Mouse (Mus musculus) limb, embryonic 11.5 days (tissue): ENCODE data around the gene Tgfbr3l. TPM values are rescaled to one million over a fixed set of nuclear protein-coding genes. Genes with fewer than 3 reads are reported as not detected.
A peak's percentile ranks its signal among the peaks of the same experiment; 100 is the strongest.
"Not testable (repeated sequence)": the region's sequence is repeated elsewhere in the genome, so short reads cannot be mapped to it uniquely, and the experiment has no call there.

Source experiments
- ATAC-seq: fragments of 200-750 bp; cut with Nextera tagmentation; 2 replicates; pipeline ENCODE4 v1.8.0; 2017; ENCODE audit warnings: low read depth; ENCODE audit not compliant: insufficient number of reproducible peaks, low FRiP score, low TSS enrichment
- DNase-seq: peaks from one replicate; pipeline ENCODE4 v3.0.0-alpha.2; 2015; ENCODE audit warnings: low spot score
- H3K27ac ChIP-seq: fragments of 300-500 bp; sonication (generic); replicated peaks from 2 replicates; pipeline ENCODE4 v1.5.1; 2014; ENCODE audit warnings: low read depth, mild to moderate bottlenecking, low read length
- H3K27me3 ChIP-seq: fragments of 300-500 bp; sonication (generic); 2 replicates; pipeline ENCODE4 v1.6.1; 2014; ENCODE audit warnings: mild to moderate bottlenecking, low read length, mixed read lengths; ENCODE audit not compliant: control insufficient read depth, insufficient read depth
- H3K36me3 ChIP-seq: fragments of 300-500 bp; sonication (generic); 2 replicates; pipeline ENCODE4 v1.6.1; 2014; ENCODE audit warnings: mild to moderate bottlenecking, low read length, moderate library complexity, mixed read lengths; ENCODE audit not compliant: control insufficient read depth, insufficient read depth
- H3K4me1 ChIP-seq: fragments of 300-500 bp; sonication (generic); 2 replicates; pipeline ENCODE4 v1.6.1; 2014; ENCODE audit warnings: low read length, mixed read lengths; ENCODE audit not compliant: control insufficient read depth, insufficient read depth
- H3K4me2 ChIP-seq: fragments of 300-500 bp; sonication (generic); 2 replicates; pipeline ENCODE4 v1.6.1; 2014; ENCODE audit warnings: low read depth, mild to moderate bottlenecking, moderate library complexity; ENCODE audit not compliant: severe bottlenecking
- H3K4me3 ChIP-seq: fragments of 300-500 bp; sonication (generic); 2 replicates; pipeline ENCODE4 v1.5.1; 2014; ENCODE audit warnings: low read depth, low read length
- H3K9ac ChIP-seq: fragments of 300-500 bp; sonication (generic); 2 replicates; pipeline ENCODE4 v1.6.1; 2014; ENCODE audit warnings: mild to moderate bottlenecking, low read length
- H3K9me3 ChIP-seq: fragments of 300-500 bp; sonication (generic); 2 replicates; pipeline ENCODE4 v1.6.1; 2016; ENCODE audit warnings: low read length; ENCODE audit not compliant: control insufficient read depth
- WGBS: fragments of 180-500 bp; shearing (Covaris S2); extraction: QIAGEN DNeasy Blood & Tissue Kit; methylation state at CpG from one replicate; pipeline ENCODE4 v1.1.7; 2014; 5-methylcytosine and 5-hydroxymethylcytosine counted together
- polyA plus RNA-seq: library from polyadenylated mRNA; unstranded; fragments of >200 nt; fragmentation: Nextera tagmentation; extraction: Ambion mirVana; gene quantifications from 2 replicates; pipeline ENCODE4 v1.2.1, GENCODE M21; 2014

Tgfbr3l gene
- polyA plus RNA-seq, 1 experiment from 2014 or later, result 3.0 TPM

DNA sequence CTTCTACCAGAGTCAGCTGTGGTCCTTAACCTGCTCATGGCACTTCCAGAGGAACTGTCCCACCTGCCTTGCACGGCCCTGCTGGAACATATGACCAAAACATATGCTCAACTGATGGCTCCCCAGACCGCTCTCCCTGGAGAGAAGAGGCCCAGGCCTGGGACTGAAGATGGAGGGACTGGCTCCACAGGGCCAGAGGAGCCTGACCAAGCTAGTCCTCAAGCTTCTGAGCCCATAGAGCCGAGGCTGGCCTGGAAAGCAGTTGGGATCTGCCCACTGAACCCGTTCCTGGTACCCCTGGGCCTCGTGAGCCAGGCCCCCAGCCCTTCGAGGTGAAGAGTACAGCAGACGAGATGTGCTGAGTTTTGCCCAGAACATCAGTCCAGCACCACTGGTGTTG, 7.5 kb downstream of the Tgfbr3l start:
- WGBS, result 89% methylated on average over 7 of the region's 7 CpGs
- not testable (repeated sequence) for H3K9ac ChIP-seq, ATAC-seq, H3K4me3 ChIP-seq, H3K9me3 ChIP-seq, H3K27ac ChIP-seq, H3K4me2 ChIP-seq, H3K27me3 ChIP-seq, DNase-seq, H3K36me3 ChIP-seq
- H3K4me1 ChIP-seq, result peaks cover 18% of the 10 kb centered on the region; the same call in 1 of the 2 replicates

DNA sequence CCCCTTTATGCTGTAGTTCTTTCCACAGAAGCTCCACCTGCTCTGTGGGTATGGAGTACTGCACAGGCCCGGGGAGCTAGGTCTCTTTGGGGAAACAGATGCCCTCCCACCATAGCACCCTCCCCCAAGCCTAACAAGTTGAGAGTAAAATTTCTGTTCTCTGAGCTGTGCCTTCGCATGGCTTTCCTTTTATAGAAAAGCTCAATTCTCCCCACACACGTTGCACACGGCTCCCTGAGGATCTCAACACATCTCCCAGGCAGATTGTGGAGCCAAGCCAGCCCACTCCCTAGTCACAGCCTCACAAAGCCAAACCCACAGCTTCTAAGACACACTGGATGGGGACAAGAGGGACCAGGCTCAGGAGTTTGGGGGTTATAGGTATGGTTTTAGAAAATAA, 8.9 kb downstream of the Tgfbr3l start:
- no peak overlapping the region for H3K4me3 ChIP-seq
- no peaks in the 10 kb centered on the region; the same call in 1 of the 2 replicates for H3K9me3 ChIP-seq
- WGBS, result 73% methylated on average over 4 of the region's 4 CpGs
- ATAC-seq (no peak), DNase-seq (no peak)
- peaks cover 7% of the 10 kb centered on the region for H3K36me3 ChIP-seq
- H3K27me3 ChIP-seq, result no peaks in the 10 kb centered on the region
- no peak overlapping the region; the same call in 1 of the 2 replicates for H3K4me2 ChIP-seq
- H3K4me1 ChIP-seq, result peaks cover 18% of the 10 kb centered on the region; the same call in 1 of the 2 replicates
- H3K27ac ChIP-seq, result no peak overlapping the region
- no peak overlapping the region; the same call in 1 of the 2 replicates for H3K9ac ChIP-seq

DNA sequence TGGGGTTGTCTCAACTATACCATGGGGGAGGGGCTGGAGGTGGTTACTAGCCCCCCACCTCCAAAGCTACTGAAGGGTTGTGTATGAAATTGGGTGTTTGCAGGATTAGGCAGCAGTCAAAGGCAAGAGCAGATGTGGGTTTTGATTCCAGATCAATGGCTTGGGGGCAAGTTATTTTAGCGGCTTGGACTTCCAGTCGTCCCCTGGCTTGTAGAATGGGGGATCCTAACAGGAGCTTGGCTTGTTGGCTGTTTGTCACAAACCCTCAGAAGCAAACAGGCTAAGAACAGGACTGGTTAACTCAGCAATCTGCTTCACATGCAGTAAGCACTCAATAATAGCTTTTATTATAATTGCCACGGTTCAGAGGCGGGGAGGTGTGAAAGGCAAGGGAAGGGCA, 9.3 kb downstream of the Tgfbr3l start:
- H3K9me3 ChIP-seq, result no peaks in the 10 kb centered on the region; the same call in 1 of the 2 replicates
- 85% methylated on average over 4 of the region's 4 CpGs for WGBS
- ATAC-seq, result no peak

DNA sequence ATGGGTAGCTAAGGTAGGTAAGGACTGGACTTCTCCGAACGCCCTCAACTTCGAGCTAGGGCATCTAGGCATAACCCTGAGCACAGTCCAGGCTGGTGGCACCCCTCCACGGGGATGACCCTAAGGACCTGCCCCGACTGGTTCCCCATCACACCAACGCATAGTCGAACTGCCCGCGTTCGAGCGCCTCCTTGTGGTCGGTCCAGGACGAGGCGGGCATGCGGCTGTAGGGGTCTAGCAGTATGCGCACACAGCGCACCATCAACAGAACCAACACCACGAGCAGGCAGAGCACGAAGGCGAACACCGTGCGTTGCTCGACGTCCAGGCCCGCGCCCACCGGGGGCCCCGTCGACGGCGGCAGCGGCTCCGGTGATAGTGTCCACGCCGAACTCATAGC, 10.2 kb downstream of the Tgfbr3l start:
- no peaks in the 10 kb centered on the region for H3K27me3 ChIP-seq
- H3K36me3 ChIP-seq, result peaks cover 8% of the 10 kb centered on the region
- H3K9me3 ChIP-seq, result no peaks in the 10 kb centered on the region; the same call in 1 of the 2 replicates
- WGBS, result 2% methylated on average over 35 of the region's 35 CpGs
- peak overlapping the region; percentile 48 for H3K4me2 ChIP-seq
- H3K27ac ChIP-seq, result peak overlapping the region; percentile 87
- H3K4me1 ChIP-seq, result peaks cover 18% of the 10 kb centered on the region; the same call in 1 of the 2 replicates
- H3K9ac ChIP-seq, result peak overlapping the region; percentile 94
- DNase-seq, result peak; percentile 95
- peak overlapping the region; percentile 89 for H3K4me3 ChIP-seq
- peak; percentile 45 for ATAC-seq

More for the DNA sequence above, 9.3 kb downstream of the Tgfbr3l start:
- DNase-seq, result no peak
- Histone ChIP-seq H3K4me1 (peaks cover 18% of the 10 kb centered on the region; the same call in 1 of the 2 replicates), H3K9ac (no peak overlapping the region; the same call in 1 of the 2 replicates), H3K36me3 (peaks cover 7% of the 10 kb centered on the region), H3K27ac (no peak overlapping the region), H3K4me3 (no peak overlapping the region), H3K4me2 (peak overlapping the region; percentile 48), H3K27me3 (no peaks in the 10 kb centered on the region)

DNA sequence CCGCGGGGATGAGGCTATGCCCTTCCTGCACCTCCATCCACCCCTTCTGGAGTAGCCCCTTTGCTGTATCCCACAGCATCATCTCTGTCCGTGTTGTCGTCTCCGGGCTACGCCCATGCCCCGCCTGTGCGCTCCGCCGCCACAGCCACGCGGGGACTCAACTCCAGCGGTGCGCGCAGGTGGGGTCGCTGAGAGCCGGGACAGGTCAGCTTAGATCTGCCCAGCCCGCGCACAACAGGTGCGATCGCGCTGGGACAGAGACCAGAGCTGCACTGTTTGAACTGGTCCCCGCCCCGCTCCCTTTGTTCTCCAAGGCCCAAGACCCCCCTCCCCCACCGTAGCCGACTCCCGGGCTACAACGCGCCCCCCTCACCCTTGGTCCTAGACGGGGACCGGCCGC, 10.7 kb downstream of the Tgfbr3l start:
- Histone ChIP-seq H3K4me3 (peak overlapping the region; percentile 89), H3K4me2 (peak overlapping the region; percentile 48), H3K36me3 (peaks cover 8% of the 10 kb centered on the region), H3K9ac (peak overlapping the region; percentile 94), H3K27me3 (no peaks in the 10 kb centered on the region), H3K4me1 (peaks cover 18% of the 10 kb centered on the region; the same call in 1 of the 2 replicates), H3K9me3 (no peaks in the 10 kb centered on the region; the same call in 1 of the 2 replicates), H3K27ac (peak overlapping the region; percentile 87)
- peak; percentile 68 for ATAC-seq
- DNase-seq, result peak; percentile 86
- WGBS, result under 1% methylated on average over 32 of the region's 32 CpGs

DNA sequence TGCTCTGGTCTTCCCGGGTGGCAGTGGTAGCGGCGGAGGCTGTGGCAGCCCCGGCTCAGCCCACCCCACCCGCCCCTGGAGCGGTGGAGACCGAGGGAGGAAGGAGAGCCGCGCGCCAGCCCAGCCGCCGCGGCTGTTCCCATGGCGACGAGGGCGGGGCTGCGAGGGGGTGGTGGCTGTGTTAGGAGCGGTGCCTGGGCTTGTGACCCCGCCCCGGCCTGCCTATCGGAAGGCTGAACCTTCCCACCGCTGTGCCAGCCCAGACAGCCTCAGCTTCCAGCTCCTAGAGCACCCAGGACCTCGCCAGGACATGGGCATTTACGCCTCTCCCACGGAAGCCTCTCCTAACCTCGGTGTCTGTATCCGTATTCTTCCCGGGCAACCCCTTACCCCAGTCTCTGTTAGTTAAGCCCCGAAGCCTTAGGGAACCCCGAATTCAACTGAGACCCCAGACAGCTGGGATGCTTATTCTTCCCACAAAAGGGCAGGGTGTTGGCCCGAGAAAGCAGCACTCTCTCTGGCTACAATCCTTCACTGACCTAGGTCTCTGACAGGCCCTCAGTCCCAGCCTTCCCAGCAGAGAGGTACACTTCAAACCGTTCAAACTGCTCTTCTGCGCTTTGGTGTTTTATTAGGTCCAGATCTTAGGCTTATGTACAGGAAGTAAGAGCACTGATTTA, 11.3 kb downstream of the Tgfbr3l start, which contains the start of gene Ctxn1:
Gene Ctxn1, minus strand, starts transcription at position 150 of the 680 bp plus-strand sequence.
- ATAC-seq, result peak; percentile 91
- H3K4me3 ChIP-seq, result peak within 1 kb of the TSS; percentile 89
- DNase-seq, result peak; percentile 98
- H3K4me2 ChIP-seq, result peak within 1 kb of the TSS; percentile 48
- peaks cover 8% of the 10 kb centered on the region for H3K36me3 ChIP-seq
- H3K9ac ChIP-seq, result peak within 1 kb of the TSS; percentile 94
- H3K27me3 ChIP-seq, result no peaks in the 10 kb centered on the region
- H3K27ac ChIP-seq, result peak within 1 kb of the TSS; percentile 87
- peaks cover 14% of the 10 kb centered on the region; the same call in 1 of the 2 replicates for H3K4me1 ChIP-seq
- WGBS, result 7% methylated on average over 28 of the region's 33 CpGs
- no peaks in the 10 kb centered on the region; the same call in 1 of the 2 replicates for H3K9me3 ChIP-seq

DNA sequence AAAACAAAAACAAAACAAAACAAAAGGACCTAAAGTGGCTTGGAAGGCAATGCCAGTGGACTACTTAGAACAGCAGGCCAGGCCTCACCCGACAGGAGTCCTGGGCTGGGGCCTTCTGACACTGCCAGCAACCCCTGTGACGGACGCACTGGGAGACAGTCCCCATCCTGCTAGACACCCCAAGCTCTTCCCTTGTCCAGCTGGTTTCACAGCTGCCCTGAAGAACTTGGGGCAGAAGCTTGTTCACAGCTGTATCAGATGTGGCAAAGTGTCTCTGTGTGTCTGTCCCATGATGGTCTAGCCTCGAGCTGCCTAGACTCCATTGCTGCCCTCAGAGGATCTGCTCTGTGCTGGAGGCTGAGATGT, 11.8 kb downstream of the Tgfbr3l start:
- no peak overlapping the region for H3K4me2 ChIP-seq
- no peaks in the 10 kb centered on the region; the same call in 1 of the 2 replicates for H3K9me3 ChIP-seq
- no peak for ATAC-seq
- H3K27me3 ChIP-seq, result no peaks in the 10 kb centered on the region
- 77% methylated on average over 4 of the region's 4 CpGs for WGBS
- DNase-seq, result no peak
- H3K27ac ChIP-seq, result no peak overlapping the region
- peaks cover 14% of the 10 kb centered on the region; the same call in 1 of the 2 replicates for H3K4me1 ChIP-seq
- H3K4me3 ChIP-seq, result no peak overlapping the region
- H3K9ac ChIP-seq, result no peak overlapping the region
- H3K36me3 ChIP-seq, result peaks cover 8% of the 10 kb centered on the region

DNA sequence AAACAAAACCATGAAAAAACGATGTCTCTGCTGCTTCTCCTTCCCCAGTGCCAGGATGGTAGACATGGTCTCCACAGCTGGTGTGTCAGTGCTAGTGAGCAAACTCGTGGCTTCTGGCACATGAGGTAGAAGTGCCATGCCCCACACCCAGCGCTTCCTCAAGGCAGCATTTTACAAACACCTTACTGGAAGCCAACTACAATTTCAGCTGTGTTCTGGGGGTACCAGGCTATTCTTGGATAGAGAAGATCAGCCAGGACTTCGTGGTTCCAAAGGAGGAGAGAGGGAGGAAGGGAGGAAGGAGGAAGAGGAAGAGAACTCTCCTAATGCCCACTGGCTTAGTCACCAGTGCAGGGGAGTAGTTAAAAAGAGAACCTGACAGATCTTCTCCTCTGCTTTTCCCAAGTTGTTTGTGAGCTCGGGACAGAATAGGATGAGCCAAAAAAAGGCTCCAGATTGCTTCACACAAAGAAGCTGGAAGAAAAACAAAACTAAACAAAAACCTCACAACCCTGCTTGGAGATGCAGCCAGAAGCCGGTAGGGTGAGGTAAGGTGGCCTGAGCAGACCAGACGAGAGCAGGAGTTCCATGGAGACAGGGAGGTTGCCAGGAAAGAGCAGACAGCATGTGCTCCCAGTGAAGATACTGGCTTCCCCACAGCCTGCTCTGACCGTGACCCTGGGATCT, 15.2 kb downstream of the Tgfbr3l start:
- WGBS, result 90% methylated on average over 8 of the region's 8 CpGs

More for the DNA sequence above, 15.2 kb downstream of the Tgfbr3l start:
- H3K9me3 ChIP-seq, result no peaks in the 10 kb centered on the region
- no peak overlapping the region for H3K4me3 ChIP-seq
- H3K9ac ChIP-seq, result no peak overlapping the region
- no peak for ATAC-seq
- H3K4me1 ChIP-seq, result 0 out of 2 replicates have a peak, but pooled peaks cover 4% of the 10 kb centered on the region
- H3K27me3 ChIP-seq, result no peaks in the 10 kb centered on the region
- H3K27ac ChIP-seq, result no peak overlapping the region
- no peak overlapping the region for H3K4me2 ChIP-seq
- H3K36me3 ChIP-seq, result peaks cover 30% of the 10 kb centered on the region
- DNase-seq, result no peak
